In the genomic region with DNA sequence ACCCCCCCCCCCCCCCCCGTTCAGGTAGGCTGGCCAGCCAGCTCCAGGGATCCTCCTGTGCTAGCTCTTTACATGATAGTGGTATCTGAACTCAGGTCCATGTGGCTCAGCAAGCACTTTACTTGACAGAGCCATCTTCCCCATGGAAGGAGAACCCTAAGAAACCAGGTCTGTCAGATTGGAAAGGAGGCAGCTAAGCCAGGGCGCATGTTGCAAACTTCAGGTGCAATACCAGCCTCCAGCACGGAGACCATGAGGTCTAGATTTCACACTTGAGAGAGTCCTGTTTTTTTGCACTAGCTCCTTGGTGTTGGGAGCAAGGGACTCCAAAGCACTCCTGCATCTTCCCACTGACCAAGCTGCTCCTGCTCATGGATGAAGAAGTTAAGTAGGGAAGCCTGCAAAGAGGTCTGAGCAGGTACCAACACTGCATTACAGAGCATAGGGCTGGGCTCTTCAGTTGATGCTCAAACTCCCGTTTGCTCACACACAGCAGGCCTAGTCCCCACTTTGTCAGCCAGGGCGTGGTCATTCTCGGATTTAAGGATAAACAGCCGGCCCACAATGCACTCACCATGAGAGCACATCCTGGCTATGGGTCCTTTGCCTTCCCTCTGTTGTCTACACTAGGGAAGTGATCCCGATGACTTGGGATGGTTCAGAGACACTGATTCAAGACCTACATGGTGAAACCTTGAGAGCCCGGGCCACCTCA, we compare ENCODE assay signal across 8 mouse cellular contexts. TPM values are rescaled to one million over a fixed set of nuclear protein-coding genes. Genes with fewer than 3 reads are reported as not detected.
A peak's percentile ranks its signal among the peaks of the same experiment; 100 is the strongest.
DNase-seq lines count a peak whose midpoint lies in the region; ATAC-seq and TF ChIP-seq lines count a peak whose summit lies in the region.

No protein-coding gene starts in this region.

- H3K4me2 ChIP-seq in heart, embryonic 16.5 days (ENCODE audit: low read depth, low read length), result peak overlapping the region; percentile 94

- H3K4me1 ChIP-seq in cortical plate, adult 2 months (ENCODE audit: control insufficient read depth, insufficient read depth, low read length), result 0 out of 2 replicates have a peak, but pooled peaks cover 1% of the 10 kb centered on the region
- H3K4me1 ChIP-seq in heart, embryonic 16.5 days (ENCODE audit: control insufficient read depth, insufficient read depth, low read length), result peaks cover 5% of the 10 kb centered on the region; the same call in 1 of the 2 replicates

- no peak for TF ChIP-seq POLR2A in cortical plate, adult 2 months (IDR thresholded peaks at IDR 0.05; ENCODE audit: extremely low read depth, insufficient read depth, low read length)

- no peaks in the 10 kb centered on the region for H3K9me3 ChIP-seq in heart, embryonic 16.5 days (replicated peaks; ENCODE audit: control insufficient read depth, low read length)

- no peak overlapping the region for H3K27ac ChIP-seq in cortical plate, adult 2 months (ENCODE audit: insufficient read depth, low read length)
- H3K27ac ChIP-seq in heart, embryonic 16.5 days (ENCODE audit: low read length), result no peak overlapping the region

- peak overlapping the region; percentile 63 for H3K9ac ChIP-seq in heart, embryonic 16.5 days (ENCODE audit: low read length)

- 24% methylated on average over 9 of the region's 9 CpGs for WGBS in heart, embryonic 16.5 days

- intact Hi-C loops in left cerebral cortex, postnatal 14 days (cut with DNase I), result no loop called here

- no peaks in the 10 kb centered on the region for H3K36me3 ChIP-seq in heart, embryonic 16.5 days (ENCODE audit: control insufficient read depth, insufficient read depth)

- H3K27me3 ChIP-seq in heart, embryonic 16.5 days (ENCODE audit: control insufficient read depth, insufficient read depth, low read length), result no peaks in the 10 kb centered on the region; the same call in 1 of the 2 replicates

- ATAC-seq in heart, embryonic 16.5 days (replicated peaks; ENCODE audit: extremely low read depth, insufficient read depth, low FRiP score), result no peak
- no peak for ATAC-seq in monocyte, adult 5-6 weeks (replicated peaks; ENCODE audit: insufficient number of reproducible peaks, low FRiP score, low TSS enrichment, poor library complexity, severe bottlenecking)
- no peak for ATAC-seq in cerebellum, adult (ENCODE audit: insufficient number of reproducible peaks, low FRiP score, low TSS enrichment)

- DNase-seq in left cerebral cortex, postnatal 14 days (ENCODE audit: low spot score in 2 of 2), result peak; percentile 52 to 72
- DNase-seq in left cerebral cortex, adult 11 months (ENCODE audit: low spot score), result no peak
- peak; percentile 49 for DNase-seq in lung, postnatal 36 days
- DNase-seq in cerebellum, adult 11-12 months, result no peak

- no peak for TF ChIP-seq CTCF in cortical plate, adult 2 months (IDR thresholded peaks at IDR 0.05; ENCODE audit: extremely low read depth, insufficient read depth, low read length)

- peak overlapping the region; percentile 57 for H3K4me3 ChIP-seq in cortical plate, adult 2 months (ENCODE audit: insufficient read depth, low read length)
- H3K4me3 ChIP-seq in heart, embryonic 16.5 days (ENCODE audit: low read length), result peak overlapping the region; percentile 58

RNA-seq across cellular contexts. Expression of a gene that starts 0.8 kb away (rescaled TPM):
- total RNA-seq in left cerebral cortex, postnatal 14 days (2021), result 10 to 100 TPM; 13.6 to 17.6 TPM
- 2.6 and 3.6 TPM in 2 replicates for polyA plus RNA-seq in cortical plate, adult 2 months (2012; rRNA removed)
- 3.5 and 4.0 TPM in 2 replicates for polyA plus RNA-seq in heart, embryonic 16.5 days (2015; fragmentation: Nextera tagmentation; extraction: Ambion mirVana)
- total RNA-seq in monocyte, adult 5-6 weeks (2017), result 1.2 TPM in 1 of 3 replicates, not detected in the others

RNA-seq across cellular contexts. Expression of a gene that starts 10.2 kb away (rescaled TPM):
- 1 to 10 TPM; 4.7 to 6.6 TPM for total RNA-seq in left cerebral cortex, postnatal 14 days (2021)
- 9.3 and 10.5 TPM in 2 replicates for polyA plus RNA-seq in cortical plate, adult 2 months (2012; rRNA removed)
- polyA plus RNA-seq in heart, embryonic 16.5 days (2015; fragmentation: Nextera tagmentation; extraction: Ambion mirVana), result 10.0 and 10.5 TPM in 2 replicates
- total RNA-seq in monocyte, adult 5-6 weeks (2017), result 7.3 to 22.9 TPM (median 9.3 TPM) in 3 replicates

Comparison
In these comparisons a context has a peak if more than half of its experiments do, and no peak if none do; other contexts are left out.
1. DNase-seq: peak in left cerebral cortex, postnatal 14 days (2 of 2) and lung, postnatal 36 days (single experiment); none in left cerebral cortex, adult 11 months (single experiment) and cerebellum, adult 11-12 months (single experiment).